In the genomic region with DNA sequence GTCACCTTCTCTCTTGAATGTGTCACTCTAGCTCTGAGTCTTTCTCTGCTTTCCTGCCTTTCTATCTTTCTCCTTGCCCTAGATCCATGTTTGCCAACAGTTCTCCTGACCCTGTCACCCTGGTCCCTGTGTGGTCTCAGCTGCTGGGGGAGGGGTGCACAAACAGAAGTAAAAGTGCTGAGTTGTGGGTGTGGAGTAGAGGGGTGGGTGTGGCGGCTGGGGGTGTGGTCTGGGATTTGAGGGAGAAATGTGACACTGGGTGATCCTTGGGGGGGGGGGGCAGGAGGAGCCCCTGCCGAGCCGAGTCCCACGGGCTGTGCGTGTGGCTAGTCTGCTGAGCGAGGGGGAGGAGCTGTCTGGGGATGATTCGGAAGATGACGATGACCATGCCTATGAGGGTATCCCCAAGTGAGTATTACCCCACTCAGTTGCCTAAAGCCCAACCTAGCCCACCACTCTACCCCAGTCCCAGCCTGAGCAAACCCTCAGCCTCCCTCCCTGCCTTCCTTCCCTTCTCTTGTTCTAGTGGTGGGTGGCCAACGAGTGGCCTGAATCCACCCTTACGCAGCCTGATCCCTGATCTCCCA, we compare ENCODE assay signal across 13 mouse cellular contexts. TPM values are rescaled to one million over a fixed set of nuclear protein-coding genes. Genes with fewer than 3 reads are reported as not detected.
DNase-seq lines count a peak whose midpoint lies in the region; ATAC-seq and TF ChIP-seq lines count a peak whose summit lies in the region.
"Had no signal": no experiment of that assay in that cellular context is flagged by ENCODE, and none has a peak within 500 bp of the region (broad histone marks: within the 10 kb centered on the region; RNA-seq: fewer than 3 reads in every experiment).

No protein-coding gene starts in this region.

- peaks cover 5% of the 10 kb centered on the region for H3K36me3 ChIP-seq in heart, embryonic 16.5 days (ENCODE audit: control insufficient read depth, insufficient read depth)
- H3K36me3 ChIP-seq in heart, embryonic 11.5 days (ENCODE audit: control insufficient read depth, insufficient read depth, low read length): no peaks in the 10 kb centered on the region; the same call in 1 of the 2 replicates
- H3K36me3 ChIP-seq in midbrain, embryonic 11.5 days (ENCODE audit: control insufficient read depth, insufficient read depth, low read length): no peaks in the 10 kb centered on the region
- no peaks in the 10 kb centered on the region for H3K36me3 ChIP-seq in midbrain, postnatal 0 days (ENCODE audit: insufficient read depth, low read length)
- peaks cover 42% of the 10 kb centered on the region for H3K36me3 ChIP-seq in liver, embryonic 12.5 days
- H3K36me3 ChIP-seq in thymus, adult 2 months (ENCODE audit: control insufficient read depth, insufficient read depth, low read length): peaks cover 19% of the 10 kb centered on the region

- peak; percentile 81 for DNase-seq in midbrain, embryonic 11.5 days (ENCODE audit: low spot score, missing footprints)
- DNase-seq in midbrain, postnatal 0 days (ENCODE audit: low spot score): no peak
- no peak for DNase-seq in thymus, adult 2 months
- no peak for DNase-seq in ovary, postnatal 36 days (ENCODE audit: low spot score)
- DNase-seq in testis, postnatal 14 days (ENCODE audit: low spot score): no peak
- DNase-seq: forebrain, postnatal 0 days; heart, postnatal 36 days had no signal

- peaks cover 23% of the 10 kb centered on the region for H3K4me1 ChIP-seq in heart, embryonic 16.5 days (ENCODE audit: control insufficient read depth, insufficient read depth, low read length)
- H3K4me1 ChIP-seq in heart, embryonic 11.5 days (ENCODE audit: control insufficient read depth, insufficient read depth, low read length): peaks cover 39% of the 10 kb centered on the region
- H3K4me1 ChIP-seq in midbrain, embryonic 11.5 days (ENCODE audit: control insufficient read depth, insufficient read depth, low read length): peaks cover 5% of the 10 kb centered on the region; the same call in 1 of the 2 replicates
- no peaks in the 10 kb centered on the region for H3K4me1 ChIP-seq in midbrain, postnatal 0 days (ENCODE audit: insufficient read depth, low read length)
- H3K4me1 ChIP-seq in liver, embryonic 12.5 days: peaks cover 57% of the 10 kb centered on the region
- peaks cover 3% of the 10 kb centered on the region; the same call in 1 of the 2 replicates for H3K4me1 ChIP-seq in thymus, adult 2 months (replicated peaks; ENCODE audit: control insufficient read depth, insufficient read depth, low read length)

- TF ChIP-seq POLR2A in thymus, adult 2 months (IDR thresholded peaks at IDR 0.05; ENCODE audit: control insufficient read depth, extremely low read depth, insufficient read depth, low read length, poor library complexity): no peak

- no peaks in the 10 kb centered on the region for H3K27me3 ChIP-seq in heart, embryonic 16.5 days (ENCODE audit: control insufficient read depth, insufficient read depth, low read length)
- H3K27me3 ChIP-seq in heart, embryonic 11.5 days (ENCODE audit: control insufficient read depth, insufficient read depth, low read length): no peaks in the 10 kb centered on the region
- no peaks in the 10 kb centered on the region for H3K27me3 ChIP-seq in midbrain, embryonic 11.5 days (ENCODE audit: control insufficient read depth, insufficient read depth, low read length)
- H3K27me3 ChIP-seq in midbrain, postnatal 0 days (ENCODE audit: insufficient read depth, low read length): no peaks in the 10 kb centered on the region
- H3K27me3 ChIP-seq in liver, embryonic 12.5 days (replicated peaks): no peaks in the 10 kb centered on the region
- no peaks in the 10 kb centered on the region for H3K27me3 ChIP-seq in thymus, adult 2 months (ENCODE audit: control insufficient read depth, insufficient read depth, low read length)

- H3K9ac ChIP-seq in heart, embryonic 16.5 days (ENCODE audit: low read length): no peak overlapping the region
- H3K9ac ChIP-seq in heart, embryonic 11.5 days (ENCODE audit: low read depth, low read length): no peak overlapping the region
- H3K9ac ChIP-seq in midbrain, embryonic 11.5 days (ENCODE audit: low read length): no peak overlapping the region
- H3K9ac ChIP-seq in midbrain, postnatal 0 days (replicated peaks; ENCODE audit: low read length, poor library complexity, severe bottlenecking): no peak overlapping the region
- no peak overlapping the region for H3K9ac ChIP-seq in liver, embryonic 12.5 days
- H3K9ac ChIP-seq: forebrain, postnatal 0 days had no signal

- H3K9me3 ChIP-seq in heart, embryonic 16.5 days (replicated peaks; ENCODE audit: control insufficient read depth, low read length): no peaks in the 10 kb centered on the region
- no peaks in the 10 kb centered on the region for H3K9me3 ChIP-seq in heart, embryonic 11.5 days (replicated peaks; ENCODE audit: control insufficient read depth, low read length)
- H3K9me3 ChIP-seq in midbrain, embryonic 11.5 days (ENCODE audit: control insufficient read depth, low read length): no peaks in the 10 kb centered on the region
- no peaks in the 10 kb centered on the region for H3K9me3 ChIP-seq in midbrain, postnatal 0 days (ENCODE audit: low read length)
- no peaks in the 10 kb centered on the region for H3K9me3 ChIP-seq in liver, embryonic 12.5 days (replicated peaks)

- H3K27ac ChIP-seq in heart, embryonic 16.5 days (ENCODE audit: low read length): no peak overlapping the region
- H3K27ac ChIP-seq in heart, embryonic 11.5 days (ENCODE audit: low read depth, low read length): no peak overlapping the region
- H3K27ac ChIP-seq in midbrain, embryonic 11.5 days (ENCODE audit: low read depth, low read length): no peak overlapping the region
- H3K27ac ChIP-seq in midbrain, postnatal 0 days (ENCODE audit: low read depth, low read length): no peak overlapping the region
- H3K27ac ChIP-seq in liver, embryonic 12.5 days: peak overlapping the region; percentile 57
- H3K27ac ChIP-seq in thymus, adult 2 months (ENCODE audit: control insufficient read depth, insufficient read depth, low read length): no peak overlapping the region

- H3K4me2 ChIP-seq in heart, embryonic 16.5 days (ENCODE audit: low read depth, low read length): peak overlapping the region; percentile 6; the same call in 1 of the 2 replicates
- H3K4me2 ChIP-seq in heart, embryonic 11.5 days: no peak overlapping the region
- no peak overlapping the region for H3K4me2 ChIP-seq in midbrain, embryonic 11.5 days
- H3K4me2 ChIP-seq in midbrain, postnatal 0 days (ENCODE audit: low read depth, low read length, poor library complexity, severe bottlenecking): no peak overlapping the region
- H3K4me2 ChIP-seq in liver, embryonic 12.5 days: peak overlapping the region; percentile 30

- no peak for ATAC-seq in heart, embryonic 16.5 days (replicated peaks; ENCODE audit: extremely low read depth, insufficient read depth, low FRiP score)
- no peak for ATAC-seq in heart, embryonic 11.5 days (replicated peaks; ENCODE audit: insufficient number of reproducible peaks, low FRiP score, low TSS enrichment)
- no peak for ATAC-seq in midbrain, embryonic 11.5 days (ENCODE audit: low FRiP score)
- no peak for ATAC-seq in midbrain, postnatal 0 days (ENCODE audit: low FRiP score)
- ATAC-seq in liver, embryonic 12.5 days: peak; percentile 40
- ATAC-seq: CD4-positive, CD25-positive, alpha-beta regulatory T cell, adult 4 months; forebrain, postnatal 0 days had no signal

- no peak overlapping the region for H3K4me3 ChIP-seq in heart, embryonic 16.5 days (ENCODE audit: low read length)
- no peak overlapping the region for H3K4me3 ChIP-seq in heart, embryonic 11.5 days (ENCODE audit: low read depth, low read length)
- no peak overlapping the region for H3K4me3 ChIP-seq in midbrain, embryonic 11.5 days (ENCODE audit: low read depth, low read length)
- no peak overlapping the region for H3K4me3 ChIP-seq in midbrain, postnatal 0 days (ENCODE audit: low read depth, low read length)
- no peak overlapping the region for H3K4me3 ChIP-seq in liver, embryonic 12.5 days
- no peak overlapping the region for H3K4me3 ChIP-seq in thymus, adult 2 months (ENCODE audit: control insufficient read depth, insufficient read depth, low read length)

- TF ChIP-seq CTCF in midbrain, postnatal 0 days (IDR thresholded peaks at IDR 0.05): no peak
- TF ChIP-seq CTCF in thymus, adult 2 months (IDR thresholded peaks at IDR 0.05; ENCODE audit: borderline replicate concordance, control insufficient read depth, extremely low read depth, insufficient read depth, low read length, poor library complexity): no peak

- 57% methylated on average over 8 of the region's 10 CpGs for WGBS in heart, embryonic 16.5 days
- 56% methylated on average over 9 of the region's 10 CpGs for WGBS in heart, embryonic 11.5 days (ENCODE audit: insufficient replicate concordance)
- 79% methylated on average over 6 of the region's 10 CpGs for WGBS in midbrain, embryonic 11.5 days
- 64% methylated on average over 10 of the region's 10 CpGs for WGBS in midbrain, postnatal 0 days
- WGBS in liver, embryonic 12.5 days (ENCODE audit: insufficient replicate concordance): 66% methylated on average over 10 of the region's 10 CpGs
- 94% methylated on average over 10 of the region's 10 CpGs for WGBS in thymus, adult 2 months

RNA-seq across cellular contexts. Expression of a gene that starts 24.7 kb away (rescaled TPM):
- 2.0 and 7.8 TPM in 2 replicates for polyA plus RNA-seq in heart, embryonic 16.5 days (2015; fragmentation: Nextera tagmentation; extraction: Ambion mirVana)
- 0.89 TPM in 1 of 2 replicates, not detected in the other for polyA plus RNA-seq in heart, embryonic 11.5 days (2014; fragmentation: Nextera tagmentation; extraction: Ambion mirVana)
- polyA plus RNA-seq in midbrain, embryonic 11.5 days (2014; fragmentation: Nextera tagmentation; extraction: Ambion mirVana): not detected in 2 replicates
- not detected in 2 replicates for total RNA-seq in midbrain, postnatal 0 days (2014; rRNA removed)
- polyA plus RNA-seq in midbrain, postnatal 0 days (2015; fragmentation: Nextera tagmentation; extraction: Ambion mirVana): 0.71 TPM in 1 of 2 replicates, not detected in the other
- polyA plus RNA-seq in liver, embryonic 12.5 days (2016; fragmentation: Nextera tagmentation; extraction: Ambion mirVana): not detected in 2 replicates
- 0.60 TPM in 1 of 2 replicates, not detected in the other for polyA plus RNA-seq in thymus, adult 2 months (2012; rRNA removed)
- total RNA-seq: forebrain, postnatal 0 days; heart, postnatal 36 days; layer of hippocampus, postnatal 25 days; megakaryocyte-erythroid progenitor cell, adult 5-6 weeks had no signal
- polyA plus RNA-seq: forebrain, postnatal 0 days had no signal

RNA-seq across cellular contexts. Expression of a gene that starts 35.5 kb away (rescaled TPM):
- 12.7 and 21.1 TPM in 2 replicates for polyA plus RNA-seq in heart, embryonic 16.5 days (2015; fragmentation: Nextera tagmentation; extraction: Ambion mirVana)
- polyA plus RNA-seq in heart, embryonic 11.5 days (2014; fragmentation: Nextera tagmentation; extraction: Ambion mirVana): 5.8 and 5.9 TPM in 2 replicates
- polyA plus RNA-seq in midbrain, embryonic 11.5 days (2014; fragmentation: Nextera tagmentation; extraction: Ambion mirVana): 11.1 and 13.0 TPM in 2 replicates
- total RNA-seq in midbrain, postnatal 0 days (2014; rRNA removed): 49.6 and 53.9 TPM in 2 replicates
- polyA plus RNA-seq in midbrain, postnatal 0 days (2015; fragmentation: Nextera tagmentation; extraction: Ambion mirVana): 31.4 and 33.8 TPM in 2 replicates
- 11.9 and 12.0 TPM in 2 replicates for polyA plus RNA-seq in liver, embryonic 12.5 days (2016; fragmentation: Nextera tagmentation; extraction: Ambion mirVana)
- 8.2 and 12.0 TPM in 2 replicates for polyA plus RNA-seq in thymus, adult 2 months (2012; rRNA removed)

RNA-seq across cellular contexts. Expression of a gene that starts 38.1 kb away (rescaled TPM):
- polyA plus RNA-seq in heart, embryonic 16.5 days (2015; fragmentation: Nextera tagmentation; extraction: Ambion mirVana): 32.6 and 35.1 TPM in 2 replicates
- polyA plus RNA-seq in heart, embryonic 11.5 days (2014; fragmentation: Nextera tagmentation; extraction: Ambion mirVana): 15.4 and 16.0 TPM in 2 replicates
- polyA plus RNA-seq in midbrain, embryonic 11.5 days (2014; fragmentation: Nextera tagmentation; extraction: Ambion mirVana): 10.8 and 11.2 TPM in 2 replicates
- 12.3 and 30.0 TPM in 2 replicates for total RNA-seq in midbrain, postnatal 0 days (2014; rRNA removed)
- 6.9 and 8.9 TPM in 2 replicates for polyA plus RNA-seq in midbrain, postnatal 0 days (2015; fragmentation: Nextera tagmentation; extraction: Ambion mirVana)
- 20.5 and 24.6 TPM in 2 replicates for polyA plus RNA-seq in liver, embryonic 12.5 days (2016; fragmentation: Nextera tagmentation; extraction: Ambion mirVana)
- 190 and 225 TPM in 2 replicates for polyA plus RNA-seq in thymus, adult 2 months (2012; rRNA removed)

Comparison
In these comparisons a context has a peak if more than half of its experiments do, and no peak if none do; other contexts are left out.
1. H3K4me2 ChIP-seq: peak in heart, embryonic 16.5 days (single experiment) and liver, embryonic 12.5 days (single experiment); none in heart, embryonic 11.5 days (single experiment), midbrain, embryonic 11.5 days (single experiment) and midbrain, postnatal 0 days (single experiment).